Mouse (Mus musculus): ENCODE data around the gene Casc3. TPM values are rescaled to one million over a fixed set of nuclear protein-coding genes. Genes with fewer than 3 reads are reported as not detected.
A peak's percentile ranks its signal among the peaks of the same experiment; 100 is the strongest.

The Casc3 gene
- polyA plus RNA-seq, 1 experiment from 2014 or later, result 12.4 TPM

- 2% methylated on average over 24 of the region's 29 CpGs for WGBS
- no peak for DNase-seq (ENCODE audit: low spot score)
- Histone ChIP-seq H3K36me3 (ENCODE audit: control insufficient read depth, insufficient read depth, low read length) (peaks cover 10% of the 10 kb centered on the region; the same call in 1 of the 2 replicates), H3K4me3 (ENCODE audit: low read depth, low read length) (peak overlapping the region; percentile 77), H3K9ac (ENCODE audit: low read length) (peak overlapping the region; percentile 84), H3K27ac (replicated peaks) (peak overlapping the region; percentile 91), H3K4me1 (replicated peaks; ENCODE audit: control insufficient read depth, insufficient read depth) (no peaks in the 10 kb centered on the region), H3K4me2 (replicated peaks; ENCODE audit: low read depth) (peak overlapping the region; percentile 100), H3K27me3 (ENCODE audit: control insufficient read depth, insufficient read depth, low read length) (no peaks in the 10 kb centered on the region), H3K9me3 (ENCODE audit: control insufficient read depth, low read length) (no peaks in the 10 kb centered on the region)
- TF ChIP-seq EP300 (optimal IDR thresholded peaks at IDR 0.05) (no peak), CTCF (IDR thresholded peaks at IDR 0.05; ENCODE audit: low read depth) (no peak)
- ATAC-seq (ENCODE audit: low FRiP score, low TSS enrichment), result 0 out of 2 replicates have a peak, but pooled peaks have one; percentile 14
These were observed 32.6 kb downstream of the Casc3 start for GRCm38 (mm10) chr11:98837231-98837704.

GRCm38 (mm10) chr11:98837917-98838316, 33.2 kb downstream of the Casc3 start:
- Histone ChIP-seq H3K4me2 (replicated peaks; ENCODE audit: low read depth) (peak overlapping the region; percentile 100), H3K36me3 (ENCODE audit: control insufficient read depth, insufficient read depth, low read length) (peaks cover 4% of the 10 kb centered on the region; the same call in 1 of the 2 replicates), H3K4me3 (ENCODE audit: low read depth, low read length) (peak overlapping the region; percentile 77; the same call in 1 of the 2 replicates), H3K4me1 (replicated peaks; ENCODE audit: control insufficient read depth, insufficient read depth) (no peaks in the 10 kb centered on the region), H3K9me3 (ENCODE audit: control insufficient read depth, low read length) (no peaks in the 10 kb centered on the region), H3K27ac (replicated peaks) (peak overlapping the region; percentile 53; the same call in 1 of the 2 replicates), H3K9ac (ENCODE audit: low read length) (peak overlapping the region; percentile 84), H3K27me3 (ENCODE audit: control insufficient read depth, insufficient read depth, low read length) (no peaks in the 10 kb centered on the region)
- TF ChIP-seq EP300 (optimal IDR thresholded peaks at IDR 0.05) (no peak), CTCF (IDR thresholded peaks at IDR 0.05; ENCODE audit: low read depth) (no peak)
- DNase-seq (ENCODE audit: low spot score) (no peak), ATAC-seq (ENCODE audit: low FRiP score, low TSS enrichment) (no peak)
- 64% methylated on average over 11 of the region's 11 CpGs for WGBS

GRCm38 (mm10) chr11:98838512-98838911, 33.8 kb downstream of the Casc3 start:
- peak overlapping the region; percentile 37 for H3K4me2 ChIP-seq (replicated peaks; ENCODE audit: low read depth)
- H3K4me3 ChIP-seq (ENCODE audit: low read depth, low read length), result peak overlapping the region; percentile 10; the same call in 1 of the 2 replicates

GRCm38 (mm10) chr11:98839402-98839801, 34.7 kb downstream of the Casc3 start:
- Histone ChIP-seq H3K36me3 (ENCODE audit: control insufficient read depth, insufficient read depth, low read length) (no peaks in the 10 kb centered on the region), H3K4me2 (replicated peaks; ENCODE audit: low read depth) (peak overlapping the region; percentile 37; the same call in 1 of the 2 replicates), H3K9me3 (ENCODE audit: control insufficient read depth, low read length) (no peaks in the 10 kb centered on the region), H3K4me3 (ENCODE audit: low read depth, low read length) (no peak overlapping the region), H3K27me3 (ENCODE audit: control insufficient read depth, insufficient read depth, low read length) (no peaks in the 10 kb centered on the region), H3K27ac (replicated peaks) (peak overlapping the region; percentile 30; the same call in 1 of the 2 replicates), H3K9ac (ENCODE audit: low read length) (no peak overlapping the region; the same call in 1 of the 2 replicates), H3K4me1 (replicated peaks; ENCODE audit: control insufficient read depth, insufficient read depth) (no peaks in the 10 kb centered on the region)
- TF ChIP-seq CTCF (IDR thresholded peaks at IDR 0.05; ENCODE audit: low read depth) (no peak), EP300 (optimal IDR thresholded peaks at IDR 0.05) (no peak)
- peak; percentile 73 for ATAC-seq (ENCODE audit: low FRiP score, low TSS enrichment)
- DNase-seq (ENCODE audit: low spot score), result peak; percentile 80
- 41% methylated on average over 6 of the region's 6 CpGs for WGBS

More at GRCm38 (mm10) chr11:98838512-98838911, 33.8 kb downstream of the Casc3 start:
- no peaks in the 10 kb centered on the region for H3K9me3 ChIP-seq (ENCODE audit: control insufficient read depth, low read length)
- DNase-seq (ENCODE audit: low spot score), result no peak
- TF ChIP-seq CTCF (IDR thresholded peaks at IDR 0.05; ENCODE audit: low read depth), result no peak
- TF ChIP-seq EP300 (optimal IDR thresholded peaks at IDR 0.05), result no peak
- no peaks in the 10 kb centered on the region for H3K4me1 ChIP-seq (replicated peaks; ENCODE audit: control insufficient read depth, insufficient read depth)
- no peaks in the 10 kb centered on the region for H3K27me3 ChIP-seq (ENCODE audit: control insufficient read depth, insufficient read depth, low read length)
- H3K9ac ChIP-seq (ENCODE audit: low read length), result peak overlapping the region; percentile 31; the same call in 1 of the 2 replicates
- no peaks in the 10 kb centered on the region for H3K36me3 ChIP-seq (ENCODE audit: control insufficient read depth, insufficient read depth, low read length)
- 67% methylated on average over 9 of the region's 9 CpGs for WGBS
- peak overlapping the region; percentile 53 for H3K27ac ChIP-seq (replicated peaks)
- no peak for ATAC-seq (ENCODE audit: low FRiP score, low TSS enrichment)

GRCm38 (mm10) chr11:98839897-98840296, 35.2 kb downstream of the Casc3 start:
- Histone ChIP-seq H3K9ac (ENCODE audit: low read length) (no peak overlapping the region), H3K27ac (replicated peaks) (no peak overlapping the region), H3K4me1 (replicated peaks; ENCODE audit: control insufficient read depth, insufficient read depth) (no peaks in the 10 kb centered on the region), H3K36me3 (ENCODE audit: control insufficient read depth, insufficient read depth, low read length) (no peaks in the 10 kb centered on the region), H3K9me3 (ENCODE audit: control insufficient read depth, low read length) (no peaks in the 10 kb centered on the region), H3K4me2 (replicated peaks; ENCODE audit: low read depth) (peak overlapping the region; percentile 37; the same call in 1 of the 2 replicates), H3K27me3 (ENCODE audit: control insufficient read depth, insufficient read depth, low read length) (no peaks in the 10 kb centered on the region), H3K4me3 (ENCODE audit: low read depth, low read length) (no peak overlapping the region)
- 42% methylated on average over 10 of the region's 10 CpGs for WGBS
- TF ChIP-seq EP300 (optimal IDR thresholded peaks at IDR 0.05) (no peak), CTCF (IDR thresholded peaks at IDR 0.05; ENCODE audit: low read depth) (no peak)
- DNase-seq (ENCODE audit: low spot score) (no peak), ATAC-seq (ENCODE audit: low FRiP score, low TSS enrichment) (no peak)

GRCm38 (mm10) chr11:98846016-98846415, 41.3 kb downstream of the Casc3 start:
- Histone ChIP-seq H3K9me3 (ENCODE audit: control insufficient read depth, low read length) (no peaks in the 10 kb centered on the region), H3K36me3 (ENCODE audit: control insufficient read depth, insufficient read depth, low read length) (peaks cover 3% of the 10 kb centered on the region; the same call in 1 of the 2 replicates), H3K4me2 (replicated peaks; ENCODE audit: low read depth) (no peak overlapping the region), H3K4me1 (replicated peaks; ENCODE audit: control insufficient read depth, insufficient read depth) (0 out of 2 replicates have a peak, but pooled peaks cover 2% of the 10 kb centered on the region), H3K27ac (replicated peaks) (no peak overlapping the region), H3K27me3 (ENCODE audit: control insufficient read depth, insufficient read depth, low read length) (no peaks in the 10 kb centered on the region), H3K9ac (ENCODE audit: low read length) (no peak overlapping the region), H3K4me3 (ENCODE audit: low read depth, low read length) (no peak overlapping the region)
- TF ChIP-seq EP300 (optimal IDR thresholded peaks at IDR 0.05) (no peak), CTCF (IDR thresholded peaks at IDR 0.05; ENCODE audit: low read depth) (peak; percentile 33; the same call in 1 of the 2 replicates)
- DNase-seq (ENCODE audit: low spot score) (no peak), ATAC-seq (ENCODE audit: low FRiP score, low TSS enrichment) (0 out of 2 replicates have a peak, but pooled peaks have one; percentile 24)
- 61% methylated on average over 13 of the region's 13 CpGs for WGBS
